Mouse (Mus musculus) erythroblast, adult 5-6 weeks (primary cell): ENCODE measurements around the gene Larp4b. TPM values are rescaled to one million over a fixed set of nuclear protein-coding genes. Genes with fewer than 3 reads are reported as not detected.

Experiments used
- ATAC-seq: replicated peaks from 2 replicates; pipeline ENCODE4 v1.8.0; 2016; ENCODE audit warnings: moderate number of reproducible peaks, mild to moderate bottlenecking, moderate TSS enrichment, inconsistent platforms; ENCODE audit not compliant: poor library complexity, low FRiP score, severe bottlenecking
- total RNA-seq, 2 experiments: library from RNA; stranded (forward) in 1 of 2; stranded (reverse) in 1 of 2; fragments of 150-400 nt in 1 of 2; fragments of 200-764, 138-1000 nt in 1 of 2; gene quantifications; 2 replicates each; pipeline versions ENCODE4 v1.2.3 to v1.2.4; 2015 to 2017; ENCODE audit warnings: low replicate concordance in 2 of 2

Larp4b gene
- total RNA-seq, 2 experiments from 2014 or later, result 39.0 to 44.6 TPM

DNA sequence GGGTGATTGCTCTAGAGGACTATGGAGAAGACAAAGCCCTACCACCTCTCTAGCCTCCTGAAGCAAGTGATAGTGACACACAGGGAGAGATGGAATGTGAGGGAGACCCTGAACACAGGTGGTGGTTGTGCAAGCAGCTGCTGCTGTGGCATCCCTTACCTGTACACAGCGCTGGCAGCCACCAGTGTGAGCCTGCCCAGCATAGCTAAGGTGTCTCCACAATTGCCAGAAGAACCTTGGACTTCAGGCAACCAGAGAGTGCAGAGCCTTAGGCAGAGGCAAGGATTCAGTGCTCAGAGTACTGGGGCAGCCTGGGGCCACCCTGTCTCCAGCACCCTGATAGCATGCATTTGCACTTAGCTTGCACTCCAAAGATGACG, 105.8 kb downstream of the Larp4b start:
- no peak for ATAC-seq

DNA sequence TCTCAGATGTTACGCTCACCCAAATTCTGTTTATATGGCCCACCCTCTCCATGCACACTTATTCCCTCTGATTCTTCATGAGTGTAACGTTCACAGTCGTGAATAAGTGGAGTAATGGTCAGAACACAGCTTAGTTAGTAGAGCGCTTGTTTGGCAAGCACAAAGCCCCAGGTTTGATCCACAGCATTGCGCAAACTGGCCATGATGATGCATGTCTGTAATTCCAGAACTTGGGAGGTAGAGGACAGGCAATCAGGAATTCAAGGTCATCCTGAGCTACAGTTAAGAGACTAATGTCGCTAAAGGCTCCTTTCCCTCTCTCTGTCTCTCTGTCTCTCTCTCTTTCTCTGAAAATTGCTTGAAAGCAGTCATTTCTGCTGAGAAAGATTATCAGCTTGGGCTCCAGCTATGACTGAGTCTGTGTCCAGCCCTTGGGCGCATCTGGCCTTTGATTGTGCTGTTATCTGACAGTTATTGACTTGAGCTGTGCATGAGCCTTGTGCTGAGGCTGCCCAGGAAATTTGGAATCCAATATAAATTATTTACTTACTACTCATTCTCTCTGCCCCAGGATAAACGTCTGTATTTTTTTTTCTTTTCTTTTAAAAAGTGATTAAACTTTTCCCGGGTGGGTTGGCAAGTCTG, 129.2 kb downstream of the Larp4b start:
- no peak for ATAC-seq

Other genes with a start within 250 kb of the Larp4b start
- 11.3 and 20.9 TPM in 2 replicates for gene Wdr37, start 222.0 kb upstream of the Larp4b start, total RNA-seq (2015; ENCODE audit: low replicate concordance)
- 12.3 and 21.3 TPM in 2 replicates for gene Wdr37, start 222.0 kb upstream of the Larp4b start, total RNA-seq (2017; ENCODE audit: low replicate concordance)
- gene Idi1, start 208.4 kb upstream of the Larp4b start, total RNA-seq (2015; ENCODE audit: low replicate concordance), result 5.8 and 10.0 TPM in 2 replicates
- gene Idi1, start 208.4 kb upstream of the Larp4b start, total RNA-seq (2017; ENCODE audit: low replicate concordance), result 6.1 and 8.0 TPM in 2 replicates
- not detected in 2 replicates for gene Gm9745, start 145.7 kb upstream of the Larp4b start, total RNA-seq (2015; ENCODE audit: low replicate concordance)
- not detected in 2 replicates for gene Gm9745, start 145.7 kb upstream of the Larp4b start, total RNA-seq (2017; ENCODE audit: low replicate concordance)
- not detected in 2 replicates for gene Idi2, start 141.0 kb upstream of the Larp4b start, total RNA-seq (2015; ENCODE audit: low replicate concordance)
- not detected in 2 replicates for gene Idi2, start 141.0 kb upstream of the Larp4b start, total RNA-seq (2017; ENCODE audit: low replicate concordance)
- 15.9 and 28.0 TPM in 2 replicates for gene Gtpbp4, start 97.8 kb upstream of the Larp4b start, total RNA-seq (2015; ENCODE audit: low replicate concordance)
- gene Gtpbp4, start 97.8 kb upstream of the Larp4b start, total RNA-seq (2017; ENCODE audit: low replicate concordance), result 14.8 and 15.8 TPM in 2 replicates
- gene Dip2c, start 182.6 kb downstream of the Larp4b start, total RNA-seq (2015; ENCODE audit: low replicate concordance), result under 0.01 and 0.21 TPM in 2 replicates
- gene Dip2c, start 182.6 kb downstream of the Larp4b start, total RNA-seq (2017; ENCODE audit: low replicate concordance), result 0.42 and 0.60 TPM in 2 replicates